Mouse (Mus musculus) midbrain, embryonic 16.5 days (tissue): ENCODE measurements at regions not wholly inside any gene's neighbourhood (a gene's known extent, or its start where the extent isn't known, plus 50 kb on each side); places are given as distances from the start of the nearest gene placed in this dataset.
"Not testable (repeated sequence)": the region's sequence is repeated elsewhere in the genome, so short reads cannot be mapped to it uniquely, and the experiment has no call there.

Experiments
- ATAC-seq: fragments of 200-750 bp; cut with Nextera tagmentation; 2 replicates; pipeline ENCODE4 v1.8.0; 2017; ENCODE audit warnings: moderate TSS enrichment
- H3K27ac ChIP-seq: fragments of 300-500 bp; sonication (generic); 2 replicates; pipeline ENCODE4 v1.5.1; 2014; ENCODE audit warnings: mild to moderate bottlenecking, low read length, mixed read lengths
- H3K27me3 ChIP-seq: fragments of 300-500 bp; sonication (generic); 2 replicates; pipeline ENCODE4 v1.6.1; 2014; ENCODE audit warnings: low read depth, low read length, mixed read lengths; ENCODE audit not compliant: control insufficient read depth, insufficient read depth
- H3K36me3 ChIP-seq: fragments of 300-500 bp; sonication (generic); 2 replicates; pipeline ENCODE4 v1.6.1; 2014; ENCODE audit warnings: mild to moderate bottlenecking, low read length, moderate library complexity, mixed read lengths; ENCODE audit not compliant: control insufficient read depth, insufficient read depth
- H3K4me1 ChIP-seq: fragments of 300-500 bp; sonication (generic); 2 replicates; pipeline ENCODE4 v1.6.1; 2014; ENCODE audit warnings: mild to moderate bottlenecking, low read length, mixed read lengths; ENCODE audit not compliant: control insufficient read depth, insufficient read depth
- H3K4me2 ChIP-seq: fragments of 300-500 bp; sonication (generic); 2 replicates; pipeline ENCODE4 v1.6.1; 2014; ENCODE audit warnings: mild to moderate bottlenecking, low read length, mixed read lengths
- H3K4me3 ChIP-seq: fragments of 300-500 bp; sonication (generic); 2 replicates; pipeline ENCODE4 v1.5.1; 2014; ENCODE audit warnings: low read depth, mild to moderate bottlenecking, low read length, moderate library complexity, mixed read lengths
- H3K9ac ChIP-seq: fragments of 300-500 bp; sonication (generic); 2 replicates; pipeline ENCODE4 v1.6.1; 2014; ENCODE audit warnings: low read depth, low read length, mixed read lengths
- H3K9me3 ChIP-seq: fragments of 300-500 bp; sonication (generic); replicated peaks from 2 replicates; pipeline ENCODE4 v1.6.1; 2014; ENCODE audit warnings: mild to moderate bottlenecking, low read length, mixed read lengths; ENCODE audit not compliant: control insufficient read depth, poor library complexity, severe bottlenecking
- WGBS: fragments of 180-500 bp; shearing (Covaris S2); extraction: QIAGEN DNeasy Blood & Tissue Kit; methylation state at CpG from one replicate; pipeline ENCODE4 v1.1.7; 2014; 5-methylcytosine and 5-hydroxymethylcytosine counted together

DNA sequence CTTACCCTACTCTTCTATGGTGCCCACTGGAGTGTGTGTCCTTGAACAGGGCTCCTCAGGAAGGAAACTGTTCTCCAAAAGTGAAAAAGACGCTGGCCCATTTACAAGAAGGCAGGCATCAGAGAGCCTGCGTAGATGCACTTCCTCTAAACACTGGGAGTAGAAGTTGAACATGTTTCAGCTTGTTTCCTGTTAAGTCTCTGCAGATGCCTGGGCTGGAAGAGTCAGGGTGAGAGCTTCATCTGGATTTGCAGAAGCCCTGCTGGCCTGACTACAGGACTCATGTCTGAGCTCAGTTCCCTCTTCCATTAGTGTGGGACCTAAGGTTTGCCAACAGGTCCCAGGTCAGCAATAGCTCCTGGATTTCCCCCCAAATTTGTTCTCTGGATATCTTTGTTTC, 54.7 kb upstream of the Nlrp1b start:
- H3K9ac ChIP-seq = no peak overlapping the region
- H3K4me1 ChIP-seq = no peaks in the 10 kb centered on the region
- H3K4me2 ChIP-seq = no peak overlapping the region
- ATAC-seq = no peak
- H3K9me3 ChIP-seq = no peaks in the 10 kb centered on the region
- no peak overlapping the region for H3K27ac ChIP-seq
- no peaks in the 10 kb centered on the region for H3K27me3 ChIP-seq
- no peak overlapping the region for H3K4me3 ChIP-seq
- WGBS = 89% methylated on average over 2 of the region's 2 CpGs
- no peaks in the 10 kb centered on the region for H3K36me3 ChIP-seq

GRCm38 (mm10) chr11:71288243-71288642, 57.7 kb upstream of the Nlrp1b start:
- H3K4me3 ChIP-seq, H3K9me3 ChIP-seq, H3K9ac ChIP-seq, H3K27me3 ChIP-seq, H3K36me3 ChIP-seq, H3K4me2 ChIP-seq, H3K27ac ChIP-seq, H3K4me1 ChIP-seq, ATAC-seq: not testable (repeated sequence)

DNA sequence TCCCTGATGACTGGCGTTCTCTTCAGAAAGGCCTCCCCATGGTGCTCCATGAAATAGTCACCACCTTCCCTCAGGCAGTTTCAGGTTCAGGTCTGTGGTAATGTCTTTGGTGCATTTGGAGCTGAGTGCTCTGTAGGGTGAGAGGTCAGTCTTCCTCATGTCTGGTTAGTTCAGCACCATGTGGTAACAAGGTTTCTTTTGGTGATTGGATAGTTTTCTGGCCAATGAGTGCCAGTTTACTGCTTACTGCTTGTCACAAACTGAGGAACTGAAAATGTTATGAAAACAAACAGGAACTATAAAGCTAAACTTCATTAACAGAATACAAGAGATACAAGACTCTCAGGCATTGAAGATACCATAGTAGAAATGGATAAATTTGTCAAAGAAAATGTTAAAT, 59.0 kb upstream of the Nlrp1b start:
- Histone ChIP-seq H3K9me3 (no peaks in the 10 kb centered on the region), H3K4me3 (no peak overlapping the region), H3K27ac (no peak overlapping the region), H3K4me2 (no peak overlapping the region), H3K27me3 (no peaks in the 10 kb centered on the region), H3K9ac (no peak overlapping the region), H3K36me3 (no peaks in the 10 kb centered on the region), H3K4me1 (no peaks in the 10 kb centered on the region)
- ATAC-seq = no peak
- 87% methylated on average over 1 of the region's 1 CpGs for WGBS

DNA sequence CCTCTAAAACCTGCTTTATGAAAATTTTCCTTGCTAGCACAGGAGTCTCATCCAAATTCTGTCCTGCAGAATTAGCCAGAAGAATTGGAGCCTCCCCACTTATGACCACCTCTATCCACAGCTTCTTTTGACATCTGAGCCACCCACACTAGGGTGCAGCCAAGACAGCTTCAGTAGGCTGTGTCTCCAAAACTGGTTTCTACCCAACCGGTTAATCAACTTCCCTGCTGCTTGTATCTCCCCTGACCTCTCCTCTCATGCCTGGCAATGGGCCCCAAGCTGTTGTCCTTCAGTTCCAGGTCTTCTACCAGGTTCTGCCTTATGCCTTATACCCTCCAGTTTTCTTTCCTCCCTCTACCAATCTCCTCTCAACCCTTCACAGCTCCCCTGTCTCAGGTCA, 68.9 kb upstream of the Nlrp1b start:
- Histone ChIP-seq H3K36me3 (no peaks in the 10 kb centered on the region), H3K27me3 (no peaks in the 10 kb centered on the region), H3K27ac (no peak overlapping the region), H3K4me2 (no peak overlapping the region), H3K9ac (no peak overlapping the region), H3K4me3 (no peak overlapping the region), H3K4me1 (no peaks in the 10 kb centered on the region), H3K9me3 (no peaks in the 10 kb centered on the region)
- ATAC-seq = no peak
- WGBS = 80% methylated on average over 1 of the region's 1 CpGs

- Histone ChIP-seq H3K27me3 (no peaks in the 10 kb centered on the region), H3K9me3 (no peaks in the 10 kb centered on the region), H3K4me3 (no peak overlapping the region), H3K4me2 (no peak overlapping the region), H3K27ac (no peak overlapping the region), H3K36me3 (no peaks in the 10 kb centered on the region), H3K9ac (no peak overlapping the region), H3K4me1 (no peaks in the 10 kb centered on the region)
- WGBS = 29% methylated on average over 1 of the region's 1 CpGs
- no peak for ATAC-seq
These were observed 92.9 kb upstream of the Nlrp1b start for GRCm38 (mm10) chr11:71323439-71323838.

DNA sequence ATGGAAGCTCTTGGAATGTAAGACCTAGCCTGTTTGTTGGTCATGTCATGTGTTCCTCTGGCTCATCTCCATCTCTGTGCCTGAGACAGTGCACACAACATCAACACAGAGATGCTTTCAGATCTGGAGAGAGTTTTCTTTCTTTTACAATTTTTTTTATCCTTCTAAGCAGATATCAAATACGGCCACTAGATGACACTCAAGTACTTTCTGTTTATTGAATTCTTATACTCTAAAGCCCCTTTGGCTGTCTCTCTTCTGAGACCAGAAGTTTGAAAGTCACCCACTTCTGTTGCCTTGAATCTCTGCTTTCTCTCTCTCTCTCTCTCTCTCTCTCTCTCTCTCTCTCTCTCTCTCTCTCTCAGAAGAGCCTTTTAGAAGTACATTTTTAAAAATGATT, 106.9 kb upstream of the Nlrp1b start:
- no peaks in the 10 kb centered on the region for H3K27me3 ChIP-seq
- no peak overlapping the region for H3K27ac ChIP-seq
- H3K9me3 ChIP-seq = no peaks in the 10 kb centered on the region
- H3K4me1 ChIP-seq = no peaks in the 10 kb centered on the region
- H3K4me2 ChIP-seq = no peak overlapping the region
- no peak for ATAC-seq
- H3K36me3 ChIP-seq = no peaks in the 10 kb centered on the region
- H3K4me3 ChIP-seq = no peak overlapping the region
- H3K9ac ChIP-seq = no peak overlapping the region
- 0% methylated on average over 1 of the region's 1 CpGs for whole genome bisulfite sequencing

DNA sequence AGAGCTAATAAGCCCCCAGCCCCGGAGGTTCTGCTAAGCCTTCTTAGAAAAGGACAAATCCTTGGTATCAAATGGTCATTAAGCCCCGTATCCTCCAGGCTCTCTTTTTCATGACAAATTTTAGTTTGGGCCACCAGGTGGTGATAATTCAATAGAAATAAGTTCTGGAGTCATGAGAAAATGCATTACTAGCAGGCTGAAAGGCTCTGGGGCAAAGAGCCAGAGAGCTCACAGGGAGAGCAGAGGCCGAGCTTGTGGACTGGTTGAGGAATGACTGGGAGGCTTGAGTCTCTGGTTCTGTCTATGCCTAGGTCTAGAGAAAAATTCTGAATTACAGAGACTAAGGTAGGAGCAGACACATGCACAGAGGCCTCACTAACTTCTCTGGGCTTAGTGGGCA, 115.5 kb upstream of the Nlrp1b start:
- Histone ChIP-seq H3K4me2 (no peak overlapping the region), H3K4me1 (no peaks in the 10 kb centered on the region), H3K4me3 (no peak overlapping the region), H3K27ac (no peak overlapping the region), H3K36me3 (no peaks in the 10 kb centered on the region), H3K9ac (no peak overlapping the region), H3K27me3 (no peaks in the 10 kb centered on the region), H3K9me3 (no peaks in the 10 kb centered on the region)
- WGBS = 17% methylated on average over 3 of the region's 3 CpGs
- 0 out of 2 replicates have a peak, but pooled peaks have one; percentile 25 for ATAC-seq

DNA sequence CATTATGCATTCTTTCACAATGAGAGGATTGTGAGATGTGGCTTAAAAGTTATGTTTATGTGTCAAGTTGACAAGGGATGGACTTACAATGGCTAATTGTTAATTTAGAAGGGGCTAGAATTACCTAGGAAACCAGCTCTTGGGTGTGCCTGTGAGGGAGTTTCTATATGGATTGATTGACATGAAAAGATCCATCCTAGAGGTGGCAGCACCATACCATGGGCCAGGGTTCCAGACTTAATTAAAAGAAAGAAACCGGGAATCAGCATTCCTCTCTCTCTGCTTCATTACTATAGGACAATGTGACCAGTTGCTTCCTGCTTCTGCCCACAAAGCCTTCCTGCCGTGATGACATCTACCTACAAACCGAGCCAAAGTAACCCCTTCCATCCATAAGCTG, 126.6 kb upstream of the Nlrp1b start:
- no peak for ATAC-seq
- no peak overlapping the region for H3K9ac ChIP-seq
- H3K27ac ChIP-seq = no peak overlapping the region
- 22% methylated on average over 3 of the region's 3 CpGs for WGBS
- no peaks in the 10 kb centered on the region for H3K36me3 ChIP-seq
- H3K9me3 ChIP-seq = no peaks in the 10 kb centered on the region
- no peaks in the 10 kb centered on the region for H3K27me3 ChIP-seq
- H3K4me1 ChIP-seq = no peaks in the 10 kb centered on the region
- no peak overlapping the region for H3K4me3 ChIP-seq
- no peak overlapping the region for H3K4me2 ChIP-seq

- Histone ChIP-seq H3K27ac (no peak overlapping the region), H3K9ac (no peak overlapping the region), H3K4me2 (no peak overlapping the region), H3K36me3 (no peaks in the 10 kb centered on the region), H3K27me3 (no peaks in the 10 kb centered on the region), H3K4me3 (no peak overlapping the region), H3K4me1 (no peaks in the 10 kb centered on the region), H3K9me3 (no peaks in the 10 kb centered on the region)
- ATAC-seq = no peak
- 75% methylated on average over 5 of the region's 5 CpGs for WGBS
These were observed 130.3 kb upstream of the Nlrp1b start for GRCm38 (mm10) chr11:71360856-71361255.

DNA sequence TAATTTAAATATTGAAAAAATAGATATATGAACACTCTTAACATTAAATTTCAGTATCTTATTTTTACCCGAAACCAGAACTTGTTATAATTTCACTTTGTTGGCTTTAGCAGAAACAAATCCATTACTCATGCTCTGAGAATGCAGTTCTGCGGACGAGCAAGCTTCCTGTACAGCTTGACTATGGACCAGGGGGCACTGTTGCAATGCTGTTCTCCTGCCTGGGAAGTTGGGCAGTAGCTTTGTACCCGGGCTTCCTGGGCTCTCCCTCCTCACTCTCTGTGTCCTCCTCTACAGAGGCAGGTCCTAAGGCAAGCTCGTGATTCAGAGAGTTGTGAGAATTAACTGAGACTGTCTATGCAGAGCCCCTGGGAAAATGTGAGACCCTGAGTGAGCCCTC, 141.3 kb upstream of the Nlrp1b start:
- no peak for ATAC-seq
- Histone ChIP-seq H3K4me1 (no peaks in the 10 kb centered on the region), H3K4me2 (no peak overlapping the region), H3K9ac (no peak overlapping the region), H3K27ac (no peak overlapping the region), H3K9me3 (no peaks in the 10 kb centered on the region), H3K4me3 (no peak overlapping the region), H3K36me3 (no peaks in the 10 kb centered on the region), H3K27me3 (no peaks in the 10 kb centered on the region)
- 65% methylated on average over 5 of the region's 5 CpGs for WGBS
